Mouse (Mus musculus) hindbrain, embryonic 16.5 days (tissue): Measurements from ENCODE around the gene Styx. TPM values are rescaled to one million over a fixed set of nuclear protein-coding genes. Genes with fewer than 3 reads are reported as not detected.

Source experiments
- ATAC-seq: fragments of 200-750 bp; cut with Nextera tagmentation; 2 replicates; pipeline ENCODE4 v1.8.0; 2017; ENCODE audit warnings: moderate TSS enrichment, moderate library complexity
- H3K27ac ChIP-seq: fragments of 300-500 bp; sonication (generic); 2 replicates; pipeline ENCODE4 v1.5.1; 2014; ENCODE audit warnings: low read depth, mild to moderate bottlenecking, control low read depth, low read length, moderate library complexity
- H3K27me3 ChIP-seq: fragments of 300-500 bp; sonication (generic); replicated peaks from 2 replicates; pipeline ENCODE4 v1.6.1; 2014; ENCODE audit warnings: low read length; ENCODE audit not compliant: control insufficient read depth, insufficient read depth
- H3K36me3 ChIP-seq: fragments of 300-500 bp; sonication (generic); 2 replicates; pipeline ENCODE4 v1.6.1; 2014; ENCODE audit warnings: mild to moderate bottlenecking, low read length, moderate library complexity, mixed read lengths; ENCODE audit not compliant: control insufficient read depth, insufficient read depth
- H3K4me1 ChIP-seq: fragments of 300-500 bp; sonication (generic); 2 replicates; pipeline ENCODE4 v1.6.1; 2014; ENCODE audit warnings: low read depth, low read length; ENCODE audit not compliant: control insufficient read depth, insufficient read depth
- H3K4me2 ChIP-seq: fragments of 300-500 bp; sonication (generic); 2 replicates; pipeline ENCODE4 v1.6.1; 2014; ENCODE audit warnings: mild to moderate bottlenecking, low read length, control low read depth, moderate library complexity
- H3K4me3 ChIP-seq: fragments of 300-500 bp; sonication (generic); 2 replicates; pipeline ENCODE4 v1.5.1; 2014; ENCODE audit warnings: mild to moderate bottlenecking, low read length, control low read depth, moderate library complexity
- H3K9ac ChIP-seq: fragments of 300-500 bp; sonication (generic); 2 replicates; pipeline ENCODE4 v1.6.1; 2014; ENCODE audit warnings: low read depth, mild to moderate bottlenecking, control low read depth, low read length, moderate library complexity
- H3K9me3 ChIP-seq: fragments of 300-500 bp; sonication (generic); 2 replicates; pipeline ENCODE4 v1.6.1; 2014; ENCODE audit warnings: mild to moderate bottlenecking, low read length, moderate library complexity; ENCODE audit not compliant: control insufficient read depth
- WGBS: fragments of 180-500 bp; shearing (Covaris S2); extraction: QIAGEN DNeasy Blood & Tissue Kit; methylation state at CpG from one replicate; pipeline ENCODE4 v1.1.7; 2014; 5-methylcytosine and 5-hydroxymethylcytosine counted together
- polyA plus RNA-seq: library from polyadenylated mRNA; unstranded; fragments of >200 nt; fragmentation: Nextera tagmentation; extraction: Ambion mirVana; gene quantifications from 2 replicates; pipeline ENCODE4 v1.2.1, GENCODE M21; 2015

Styx gene
- polyA plus RNA-seq, 1 experiment from 2014 or later, result 50.6 TPM

DNA sequence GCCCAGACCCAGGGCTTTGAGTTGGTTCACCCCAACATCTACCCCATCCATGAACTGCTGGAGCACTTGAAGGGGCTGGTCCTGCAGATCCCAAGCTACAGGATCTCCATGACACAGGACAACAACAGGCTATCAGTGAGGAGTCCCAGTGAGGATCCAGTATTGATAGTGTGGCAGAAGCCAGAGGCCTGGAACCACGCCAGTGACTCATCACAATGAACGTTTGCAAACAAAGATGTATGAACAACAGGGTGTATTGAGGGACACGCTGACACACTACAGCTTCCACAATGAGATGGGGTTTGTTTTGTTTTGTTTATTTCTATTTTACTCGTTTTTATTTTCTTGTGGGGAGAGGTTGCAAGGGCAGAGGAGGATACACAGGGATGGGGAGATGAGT lies 71.5 kb downstream of the Styx start:
- H3K4me2 ChIP-seq, result no peak overlapping the region
- ATAC-seq, result 0 out of 2 replicates have a peak, but pooled peaks have one; percentile 14
- peaks cover 2% of the 10 kb centered on the region; the same call in 1 of the 2 replicates for H3K9me3 ChIP-seq
- H3K4me1 ChIP-seq, result no peaks in the 10 kb centered on the region
- H3K36me3 ChIP-seq, result no peaks in the 10 kb centered on the region
- WGBS, result 56% methylated on average over 4 of the region's 4 CpGs
- H3K4me3 ChIP-seq, result no peak overlapping the region
- H3K9ac ChIP-seq, result no peak overlapping the region
- no peak overlapping the region for H3K27ac ChIP-seq
- no peaks in the 10 kb centered on the region for H3K27me3 ChIP-seq

DNA sequence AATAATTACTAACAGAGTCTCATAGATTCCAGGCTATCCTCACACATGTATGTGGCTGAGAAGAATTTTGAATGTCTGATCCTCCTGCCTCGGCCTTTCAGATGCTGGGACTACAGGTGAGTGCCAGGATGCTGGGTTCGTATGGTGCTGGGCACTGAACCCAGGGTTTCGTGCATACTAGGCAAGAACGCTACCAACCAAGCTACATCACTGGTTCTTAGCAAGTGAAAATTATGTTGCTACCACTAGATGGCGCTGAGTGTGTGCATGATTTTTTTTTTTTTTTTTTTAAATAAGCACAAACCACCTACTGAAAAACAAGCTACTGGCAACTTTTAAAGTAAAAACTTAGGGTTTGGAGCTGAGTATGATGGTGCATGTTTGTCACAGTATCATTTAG lies 72.3 kb downstream of the Styx start:
- peaks cover 2% of the 10 kb centered on the region; the same call in 1 of the 2 replicates for H3K9me3 ChIP-seq
- no peaks in the 10 kb centered on the region for H3K27me3 ChIP-seq
- no peak overlapping the region for H3K9ac ChIP-seq
- WGBS, result 11% methylated on average over 5 of the region's 5 CpGs
- H3K4me2 ChIP-seq, result no peak overlapping the region
- H3K4me3 ChIP-seq, result no peak overlapping the region
- peak; percentile 79; the same call in 1 of the 2 replicates for ATAC-seq
- H3K27ac ChIP-seq, result no peak overlapping the region
- H3K4me1 ChIP-seq, result no peaks in the 10 kb centered on the region
- no peaks in the 10 kb centered on the region for H3K36me3 ChIP-seq

DNA sequence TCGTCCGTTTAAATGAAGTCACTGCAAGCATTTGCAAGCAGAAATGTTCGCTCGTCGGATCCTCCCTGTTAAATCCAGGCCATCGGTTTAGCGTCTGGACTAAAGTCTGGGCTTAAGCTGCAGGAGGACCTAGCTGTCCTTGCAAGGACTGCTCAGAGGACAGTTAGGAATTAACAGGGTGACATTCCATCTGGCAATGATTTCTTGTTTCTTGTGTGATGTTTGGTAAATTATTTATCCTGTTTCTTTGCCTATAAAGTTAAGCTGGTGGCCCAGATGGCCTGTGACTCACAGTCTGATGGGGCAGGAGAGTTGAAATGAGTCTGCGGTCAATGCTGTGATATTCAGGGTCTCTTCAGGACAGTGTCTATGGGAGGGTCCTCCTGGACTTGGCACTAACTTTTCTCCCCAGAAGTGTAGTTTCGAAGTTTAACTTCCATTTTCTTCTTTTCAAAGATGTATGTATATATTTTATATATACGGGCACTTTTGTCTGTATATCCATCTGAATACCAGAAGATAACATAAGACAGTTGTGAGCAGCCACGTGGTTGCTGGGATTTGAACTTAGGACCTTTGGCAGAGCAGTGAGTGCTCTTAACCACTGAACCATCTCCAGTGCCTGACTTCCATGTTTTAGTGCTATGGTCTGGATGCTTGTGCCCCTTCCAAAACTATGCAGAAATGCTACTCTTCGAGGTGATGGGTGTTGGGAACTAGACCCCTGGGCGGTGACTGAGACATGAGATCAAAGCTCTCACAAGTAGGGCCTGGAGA lies 79.4 kb downstream of the Styx start:
- Histone ChIP-seq H3K27me3 (no peaks in the 10 kb centered on the region), H3K36me3 (no peaks in the 10 kb centered on the region), H3K4me3 (no peak overlapping the region), H3K4me2 (no peak overlapping the region), H3K27ac (no peak overlapping the region), H3K9me3 (peaks cover 2% of the 10 kb centered on the region; the same call in 1 of the 2 replicates), H3K9ac (no peak overlapping the region), H3K4me1 (no peaks in the 10 kb centered on the region)
- ATAC-seq, result no peak
- WGBS, result 94% methylated on average over 13 of the region's 13 CpGs

DNA sequence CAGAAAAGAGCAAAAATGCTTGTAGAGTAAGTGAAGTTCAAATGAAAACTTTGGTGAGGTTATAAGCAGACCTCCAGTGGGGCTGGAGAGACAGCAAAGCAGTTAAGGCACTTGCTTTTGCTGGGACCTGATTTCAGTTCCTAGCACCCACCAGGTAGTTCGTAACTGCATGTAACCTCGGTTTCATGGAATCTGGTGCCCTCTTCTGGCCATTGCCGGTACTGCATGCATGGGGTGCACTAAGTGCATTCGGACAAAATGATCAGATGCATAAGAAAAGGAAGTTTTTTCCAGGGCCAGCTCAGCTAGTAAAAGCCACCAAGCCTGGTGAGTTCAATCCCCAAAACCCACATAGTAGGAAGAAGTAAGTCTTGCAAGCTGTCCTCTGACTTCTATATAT lies 81.1 kb downstream of the Styx start:
- no peak for ATAC-seq
- no peak overlapping the region for H3K4me3 ChIP-seq
- 77% methylated on average over 4 of the region's 4 CpGs for WGBS
- H3K36me3 ChIP-seq, result no peaks in the 10 kb centered on the region
- H3K4me2 ChIP-seq, result no peak overlapping the region
- no peaks in the 10 kb centered on the region for H3K4me1 ChIP-seq
- H3K9ac ChIP-seq, result no peak overlapping the region
- H3K27me3 ChIP-seq, result no peaks in the 10 kb centered on the region
- no peaks in the 10 kb centered on the region; the same call in 1 of the 2 replicates for H3K9me3 ChIP-seq
- no peak overlapping the region for H3K27ac ChIP-seq

DNA sequence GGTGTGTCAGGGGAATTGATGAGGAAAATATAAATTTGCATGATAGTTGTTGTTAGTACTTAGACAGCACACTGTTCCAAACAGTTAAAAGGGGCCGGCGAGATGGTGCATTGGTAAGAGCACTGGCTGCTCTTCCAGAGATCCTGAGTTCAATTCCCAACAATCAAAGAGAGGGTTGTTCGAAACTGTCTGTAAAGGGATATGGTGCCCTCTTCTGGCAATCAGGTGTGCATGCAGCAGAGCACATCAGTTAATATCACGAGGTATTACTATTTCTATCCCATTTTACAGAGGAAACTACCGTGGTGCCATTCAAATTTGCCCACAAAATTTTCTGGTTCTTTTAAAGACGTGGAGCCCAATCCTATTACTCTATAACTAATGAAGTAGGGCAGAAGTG lies 83.3 kb downstream of the Styx start:
- WGBS, result 71% methylated on average over 6 of the region's 6 CpGs
- Histone ChIP-seq H3K4me3 (no peak overlapping the region), H3K9ac (no peak overlapping the region), H3K36me3 (no peaks in the 10 kb centered on the region), H3K9me3 (no peaks in the 10 kb centered on the region; the same call in 1 of the 2 replicates), H3K4me2 (no peak overlapping the region), H3K4me1 (no peaks in the 10 kb centered on the region), H3K27me3 (no peaks in the 10 kb centered on the region), H3K27ac (no peak overlapping the region)
- no peak for ATAC-seq

DNA sequence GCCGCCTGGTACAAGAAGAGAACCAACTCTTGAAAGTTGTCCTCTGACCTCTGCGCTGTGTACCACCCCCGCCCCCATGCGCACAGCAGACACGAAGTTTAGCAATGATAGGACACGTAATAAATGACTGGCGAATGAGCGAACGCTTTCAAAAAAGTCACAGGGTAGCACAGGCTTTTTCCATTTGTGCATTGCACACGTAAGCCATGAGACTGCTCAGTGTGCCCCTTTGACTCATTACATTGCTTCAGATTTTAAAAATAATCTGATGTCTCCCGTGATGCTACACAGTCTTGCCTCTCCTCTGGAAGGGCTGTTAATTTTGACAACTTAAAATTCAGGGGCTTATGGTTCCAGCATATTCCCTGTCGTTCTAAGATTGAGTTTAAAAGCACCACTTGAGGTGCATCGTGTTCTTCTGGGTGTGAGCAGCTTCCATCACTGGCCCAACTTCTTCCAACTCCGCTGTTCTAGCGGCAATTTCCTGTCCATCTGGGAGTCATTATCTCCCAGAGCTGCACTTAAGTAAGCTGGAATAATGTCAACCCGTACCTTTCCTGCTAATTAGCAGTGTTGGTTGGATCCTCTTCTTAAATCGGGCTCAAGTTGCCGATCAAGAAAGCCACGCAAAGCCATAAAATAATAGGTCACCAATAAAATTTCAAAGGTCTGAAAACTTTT lies 87.5 kb downstream of the Styx start:
- H3K4me2 ChIP-seq, result no peak overlapping the region
- no peak overlapping the region for H3K4me3 ChIP-seq
- no peaks in the 10 kb centered on the region for H3K36me3 ChIP-seq
- no peaks in the 10 kb centered on the region for H3K4me1 ChIP-seq
- no peaks in the 10 kb centered on the region for H3K9me3 ChIP-seq
- 87% methylated on average over 19 of the region's 19 CpGs for WGBS
- no peak for ATAC-seq
- no peaks in the 10 kb centered on the region for H3K27me3 ChIP-seq
- no peak overlapping the region for H3K27ac ChIP-seq
- no peak overlapping the region for H3K9ac ChIP-seq

DNA sequence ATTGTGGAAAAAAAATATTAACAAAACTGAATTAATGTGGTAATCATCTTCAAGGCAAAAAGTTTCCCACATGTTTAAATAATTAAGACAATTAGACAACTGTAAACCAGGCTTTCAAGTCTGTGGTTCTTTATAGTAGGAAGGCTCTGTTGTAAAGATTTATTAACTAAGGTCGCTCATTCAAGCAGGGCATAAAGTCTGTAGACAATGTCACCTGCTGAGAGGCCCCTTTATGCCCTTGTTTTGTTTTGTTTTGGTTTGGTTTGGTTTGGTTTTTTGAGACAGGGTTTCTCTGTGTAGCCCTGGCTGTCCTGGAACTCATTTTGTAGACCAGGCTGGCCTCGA lies 88.0 kb downstream of the Styx start:
- H3K9ac ChIP-seq, result no peak overlapping the region
- H3K27me3 ChIP-seq, result no peaks in the 10 kb centered on the region
- H3K4me3 ChIP-seq, result no peak overlapping the region
- H3K4me1 ChIP-seq, result no peaks in the 10 kb centered on the region
- H3K27ac ChIP-seq, result no peak overlapping the region
- H3K4me2 ChIP-seq, result no peak overlapping the region
- no peaks in the 10 kb centered on the region for H3K9me3 ChIP-seq
- no peaks in the 10 kb centered on the region for H3K36me3 ChIP-seq
- no peak for ATAC-seq
- 69% methylated on average over 2 of the region's 2 CpGs for WGBS

DNA sequence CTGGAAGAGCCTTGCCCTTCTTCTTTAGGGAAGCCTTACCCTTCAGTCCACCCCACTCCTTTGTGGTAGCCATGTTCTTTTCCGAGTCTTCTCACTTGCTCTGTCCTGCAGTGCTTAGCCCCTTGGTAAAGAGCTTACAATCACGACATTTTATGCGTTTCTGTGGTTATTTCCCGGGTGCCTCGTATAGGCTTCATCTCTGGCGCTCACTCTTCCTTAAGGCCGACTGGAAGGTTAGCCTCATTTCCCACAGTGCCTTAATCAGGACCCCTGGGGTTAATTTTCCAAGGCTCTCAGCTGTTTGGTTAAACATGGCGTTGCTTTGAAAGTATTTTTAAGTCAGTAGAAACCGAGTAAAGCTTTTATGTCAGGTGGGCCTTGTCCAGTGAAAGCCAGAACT lies 88.5 kb downstream of the Styx start:
- ATAC-seq, result no peak
- Histone ChIP-seq H3K27me3 (no peaks in the 10 kb centered on the region), H3K4me3 (no peak overlapping the region), H3K36me3 (no peaks in the 10 kb centered on the region), H3K4me1 (no peaks in the 10 kb centered on the region), H3K4me2 (no peak overlapping the region), H3K9me3 (no peaks in the 10 kb centered on the region), H3K9ac (no peak overlapping the region), H3K27ac (no peak overlapping the region)
- 76% methylated on average over 9 of the region's 9 CpGs for WGBS

DNA sequence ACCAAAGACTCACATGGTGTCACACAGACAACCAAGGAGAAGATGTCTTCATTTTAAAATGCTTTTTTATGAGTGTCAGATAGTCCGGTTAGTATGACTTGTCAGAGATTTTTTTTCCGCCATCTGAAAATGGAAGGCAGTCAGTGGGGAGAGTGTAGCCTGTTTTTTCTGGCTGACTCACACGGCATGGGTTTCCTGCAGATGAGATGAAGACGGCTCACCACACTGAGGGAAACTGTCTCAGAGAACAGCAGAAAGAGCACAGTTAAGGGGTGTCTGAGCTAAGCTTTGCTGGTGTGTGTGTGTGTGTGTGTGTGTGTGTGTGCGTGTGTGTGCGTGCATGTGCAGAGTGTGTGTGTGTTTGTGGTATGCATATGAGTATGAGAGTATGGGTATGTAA lies 90.4 kb downstream of the Styx start:
- Histone ChIP-seq H3K4me3 (no peak overlapping the region), H3K27ac (no peak overlapping the region), H3K36me3 (no peaks in the 10 kb centered on the region), H3K9me3 (no peaks in the 10 kb centered on the region), H3K27me3 (no peaks in the 10 kb centered on the region), H3K9ac (no peak overlapping the region), H3K4me1 (no peaks in the 10 kb centered on the region), H3K4me2 (no peak overlapping the region)
- peak; percentile 41; the same call in 1 of the 2 replicates for ATAC-seq
- 71% methylated on average over 6 of the region's 6 CpGs for WGBS
